Mouse (Mus musculus): ENCODE data around the gene Zfp628.
A peak's percentile ranks its signal among the peaks of the same experiment; 100 is the strongest.

Zfp628 gene

GRCm38 (mm10) chr7:4938456-4938855, 23.4 kb downstream of the Zfp628 start:
- DNase-seq (ENCODE audit: low read depth, low spot score), result no peak

- peak; percentile 77 for DNase-seq (ENCODE audit: low read depth, low spot score)
Measured at GRCm38 (mm10) chr7:4940068-4940479, 25.1 kb downstream of the Zfp628 start.

- DNase-seq (ENCODE audit: low read depth, low spot score), result no peak
Measured at GRCm38 (mm10) chr7:4942673-4943072, 27.7 kb downstream of the Zfp628 start.

- peak; percentile 84 for DNase-seq (ENCODE audit: low read depth, low spot score)
Measured at GRCm38 (mm10) chr7:4943223-4943815, 28.3 kb downstream of the Zfp628 start.

GRCm38 (mm10) chr7:4947855-4948254, 32.8 kb downstream of the Zfp628 start:
- DNase-seq (ENCODE audit: low read depth, low spot score), result no peak

- no peak for DNase-seq (ENCODE audit: low read depth, low spot score)
Measured at GRCm38 (mm10) chr7:4948386-4948785, 33.4 kb downstream of the Zfp628 start.

GRCm38 (mm10) chr7:4950561-4951342, 35.7 kb downstream of the Zfp628 start:
- DNase-seq (ENCODE audit: low read depth, low spot score), result no peak

- DNase-seq (ENCODE audit: low read depth, low spot score), result no peak
Measured at GRCm38 (mm10) chr7:4953815-4954445, 38.9 kb downstream of the Zfp628 start.

- no peak for DNase-seq (ENCODE audit: low read depth, low spot score)
Measured at GRCm38 (mm10) chr7:4957361-4957760, 42.3 kb downstream of the Zfp628 start.

GRCm38 (mm10) chr7:4963527-4963926, 48.5 kb downstream of the Zfp628 start:
- DNase-seq (ENCODE audit: low read depth, low spot score), result no peak

- DNase-seq (ENCODE audit: low read depth, low spot score), result peak; percentile 67
Measured at GRCm38 (mm10) chr7:4964272-4964671, 49.3 kb downstream of the Zfp628 start, which contains the start of gene Sbk2. Gene Sbk2 (minus strand): TSS chr7:4964406.

GRCm38 (mm10) chr7:4964988-4965387, 50.0 kb downstream of the Zfp628 start:
- no peak for DNase-seq (ENCODE audit: low read depth, low spot score)

- DNase-seq (ENCODE audit: low read depth, low spot score), result no peak
Measured at GRCm38 (mm10) chr7:4971068-4971467, 56.1 kb downstream of the Zfp628 start, which contains the start of gene Sbk3. Gene Sbk3 (minus strand): TSS chr7:4971168.
